Mouse (Mus musculus) kidney, adult 11 months (tissue): ENCODE data around the gene Ikzf4.

Experiments used
- DNase-seq: peaks from one replicate; pipeline ENCODE4 v3.0.0; 2022

Gene Ikzf4

GRCm38 (mm10) chr10:128606483-128606882, 39.3 kb downstream of the Ikzf4 start:
- no peak for DNase-seq

- no peak for DNase-seq
Observed at GRCm38 (mm10) chr10:128602470-128603128, 43.2 kb downstream of the Ikzf4 start.

- DNase-seq, result no peak
Observed at GRCm38 (mm10) chr10:128601499-128601898, 44.3 kb downstream of the Ikzf4 start.

- no peak for DNase-seq
Observed at GRCm38 (mm10) chr10:128598476-128598875, 47.3 kb downstream of the Ikzf4 start.

- no peak for DNase-seq
Observed at GRCm38 (mm10) chr10:128592797-128593196, 53.0 kb downstream of the Ikzf4 start.

GRCm38 (mm10) chr10:128591436-128591835, 54.4 kb downstream of the Ikzf4 start:
- DNase-seq, result no peak

- DNase-seq, result peak; percentile 64
Observed at GRCm38 (mm10) chr10:128590193-128590690, 55.5 kb downstream of the Ikzf4 start.

- peak; percentile 84 for DNase-seq
Observed at GRCm38 (mm10) chr10:128589464-128590192, 56.2 kb downstream of the Ikzf4 start, which contains the start of gene Erbb3. Gene Erbb3, minus strand, starts transcription at chr10:128589652.

GRCm38 (mm10) chr10:128588775-128589463, 56.9 kb downstream of the Ikzf4 start:
- DNase-seq, result peak; percentile 78

GRCm38 (mm10) chr10:128588136-128588535, 57.7 kb downstream of the Ikzf4 start:
- DNase-seq, result no peak

- peak; percentile 87 for DNase-seq
Observed at GRCm38 (mm10) chr10:128587697-128588096, 58.1 kb downstream of the Ikzf4 start.

GRCm38 (mm10) chr10:128587120-128587519, 58.7 kb downstream of the Ikzf4 start:
- no peak for DNase-seq

- no peak for DNase-seq
Observed at GRCm38 (mm10) chr10:128586546-128586945, 59.2 kb downstream of the Ikzf4 start.

- peak; percentile 80 for DNase-seq
Observed at GRCm38 (mm10) chr10:128584386-128584785, 61.4 kb downstream of the Ikzf4 start.

- peak; percentile 94 for DNase-seq
Observed at GRCm38 (mm10) chr10:128583644-128584043, 62.1 kb downstream of the Ikzf4 start.
